Mouse (Mus musculus): ENCODE results near the gene Drd2. TPM values are rescaled to one million over a fixed set of nuclear protein-coding genes. Genes with fewer than 3 reads are reported as not detected.

Gene Drd2
- total RNA-seq, 2 experiments from 2014 or later = 3.2 to 3.5 TPM

DNA sequence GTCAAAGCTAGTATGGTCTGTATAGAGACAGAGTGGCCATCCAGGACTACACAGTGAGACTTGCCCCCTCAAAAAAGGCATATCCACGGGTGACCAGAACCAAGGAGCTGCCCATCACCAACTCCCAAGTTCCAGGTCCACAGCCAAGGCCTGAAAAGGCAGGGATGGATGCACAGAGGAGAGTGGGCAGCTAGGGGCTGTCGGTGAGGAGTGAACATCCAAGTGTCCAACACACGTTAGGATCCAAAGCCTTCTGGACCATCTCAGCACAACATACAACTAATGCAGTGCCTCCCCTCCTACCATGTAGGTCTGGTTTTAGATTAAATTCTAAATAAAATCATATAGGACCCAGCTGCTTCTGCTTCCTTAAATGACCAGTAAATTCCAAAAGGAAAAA lies 115.7 kb downstream of the Drd2 start:
- DNase-seq = no peak

Other genes starting within 250 kb of the Drd2 start
- not detected for gene Gm4894, start 90.1 kb upstream of the Drd2 start, total RNA-seq (2021)
- not detected for gene Ankk1, start 86.4 kb downstream of the Drd2 start, total RNA-seq (2021)
- 1 to 10 TPM; 1.3 to 1.4 TPM for gene Ttc12, start 145.6 kb downstream of the Drd2 start, total RNA-seq (2021)